In the genomic region with DNA sequence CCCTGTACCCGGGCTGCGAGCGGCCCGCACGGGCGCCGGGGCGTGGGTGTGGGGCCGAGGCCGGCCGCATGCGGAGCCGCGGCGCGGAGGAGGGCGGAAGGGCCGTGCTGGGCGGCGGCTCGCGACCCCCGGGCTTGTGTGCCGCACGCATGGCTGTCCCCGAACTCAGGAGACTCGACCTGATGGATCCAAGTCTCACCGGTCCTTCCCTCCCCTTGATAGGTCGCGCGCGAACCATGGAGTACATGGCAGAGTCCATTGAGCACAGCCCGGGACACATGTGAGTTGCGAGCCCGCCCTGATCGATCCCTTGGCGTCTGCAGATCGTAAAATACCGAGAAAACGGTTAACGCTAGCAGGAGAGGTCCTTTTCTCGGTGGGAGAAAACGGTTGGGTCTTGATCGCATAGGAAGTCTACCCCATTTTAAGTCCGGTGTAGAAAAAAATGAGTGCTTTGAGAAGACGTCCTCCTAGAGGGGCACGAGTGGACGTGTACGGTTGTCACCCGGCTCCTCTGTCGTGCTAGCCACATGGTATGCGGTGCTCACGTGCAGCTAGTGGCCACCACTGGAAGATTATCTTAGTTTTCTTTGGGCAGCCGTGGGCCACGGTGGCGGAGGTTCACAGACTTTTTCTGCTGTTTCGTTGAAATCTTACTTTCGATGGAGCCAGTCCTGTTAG, we compare ENCODE assay signal across 8 mouse cellular contexts. TPM values are rescaled to one million over a fixed set of nuclear protein-coding genes. Genes with fewer than 3 reads are reported as not detected.
DNase-seq lines count a peak whose midpoint lies in the region; ATAC-seq and TF ChIP-seq lines count a peak whose summit lies in the region.

No protein-coding gene starts in this region.

- H3K4me3 ChIP-seq in liver, embryonic 11.5 days (ENCODE audit: low read depth, low read length), result peak overlapping the region; percentile 92
- peak overlapping the region; percentile 86 for H3K4me3 ChIP-seq in midbrain, postnatal 0 days (ENCODE audit: low read depth, low read length)

- ATAC-seq in CD4-positive, CD25-positive, alpha-beta regulatory T cell, adult 4 months, result peak; percentile 40
- ATAC-seq in liver, embryonic 11.5 days (replicated peaks; ENCODE audit: low FRiP score), result peak; percentile 71
- peak; percentile 84 for ATAC-seq in midbrain, postnatal 0 days (ENCODE audit: low FRiP score)

- H3K9me3 ChIP-seq in liver, embryonic 11.5 days (ENCODE audit: control insufficient read depth, low read length), result no peaks in the 10 kb centered on the region
- no peaks in the 10 kb centered on the region for H3K9me3 ChIP-seq in midbrain, postnatal 0 days (ENCODE audit: low read length)

- H3K9ac ChIP-seq in liver, embryonic 11.5 days (ENCODE audit: low read depth, low read length), result peak overlapping the region; percentile 97
- peak overlapping the region; percentile 95 for H3K9ac ChIP-seq in midbrain, postnatal 0 days (replicated peaks; ENCODE audit: low read length, poor library complexity, severe bottlenecking)

- under 1% methylated on average over 57 of the region's 58 CpGs for WGBS in liver, embryonic 11.5 days
- under 1% methylated on average over 51 of the region's 58 CpGs for WGBS in midbrain, postnatal 0 days

- no peak for TF ChIP-seq CTCF in midbrain, postnatal 0 days (IDR thresholded peaks at IDR 0.05)

- peak; percentile 65 to 87 for DNase-seq in adrenal gland, adult (ENCODE audit: inconsistent age in 2 of 2, low spot score in 1 of 2)
- peak; percentile 47 for DNase-seq in embryo, embryonic 11.5 days (ENCODE audit: low read depth, low spot score)
- peak; percentile 19 to 36 for DNase-seq in heart, adult 9 months (ENCODE audit: low spot score in 2 of 2)
- peak; percentile 58 for DNase-seq in kidney, adult 9 months
- peak; percentile 60 for DNase-seq in liver, embryonic 11.5 days (ENCODE audit: low spot score)
- DNase-seq in midbrain, postnatal 0 days (ENCODE audit: low spot score), result peak; percentile 50
- DNase-seq in telencephalon, adult 2 months (ENCODE audit: low read depth, low spot score), result peak; percentile 21

- H3K4me2 ChIP-seq in liver, embryonic 11.5 days, result peak overlapping the region; percentile 73
- peak overlapping the region; percentile 75 for H3K4me2 ChIP-seq in midbrain, postnatal 0 days (ENCODE audit: low read depth, low read length, poor library complexity, severe bottlenecking)

- no peaks in the 10 kb centered on the region for H3K27me3 ChIP-seq in liver, embryonic 11.5 days (replicated peaks; ENCODE audit: control insufficient read depth, insufficient read depth, low read length)
- no peaks in the 10 kb centered on the region for H3K27me3 ChIP-seq in midbrain, postnatal 0 days (ENCODE audit: insufficient read depth, low read length)

- peak overlapping the region; percentile 88 for H3K27ac ChIP-seq in liver, embryonic 11.5 days (ENCODE audit: low read depth, low read length)
- H3K27ac ChIP-seq in midbrain, postnatal 0 days (ENCODE audit: low read depth, low read length), result peak overlapping the region; percentile 88

- no peaks in the 10 kb centered on the region for H3K36me3 ChIP-seq in liver, embryonic 11.5 days (ENCODE audit: control insufficient read depth, insufficient read depth, low read length)
- no peaks in the 10 kb centered on the region for H3K36me3 ChIP-seq in midbrain, postnatal 0 days (ENCODE audit: insufficient read depth, low read length)

- H3K4me1 ChIP-seq in liver, embryonic 11.5 days (replicated peaks; ENCODE audit: control insufficient read depth, insufficient read depth, low read length), result peaks cover 3% of the 10 kb centered on the region; the same call in 1 of the 2 replicates
- peaks cover 6% of the 10 kb centered on the region; the same call in 1 of the 2 replicates for H3K4me1 ChIP-seq in midbrain, postnatal 0 days (ENCODE audit: insufficient read depth, low read length)

RNA-seq across cellular contexts. Expression of a gene that starts 0.5 kb away (rescaled TPM):
- polyA plus RNA-seq in CD4-positive, CD25-positive, alpha-beta regulatory T cell, adult 4 months (2017; shearing (Covaris generic)), result 100 to 1,000 TPM; 138 to 139 TPM
- polyA plus RNA-seq in liver, embryonic 11.5 days (2014; fragmentation: Nextera tagmentation; extraction: Ambion mirVana), result 173 and 187 TPM in 2 replicates
- 8.0 and 17.8 TPM in 2 replicates for total RNA-seq in midbrain, postnatal 0 days (2014; rRNA removed)
- 56.0 and 58.7 TPM in 2 replicates for polyA plus RNA-seq in midbrain, postnatal 0 days (2015; fragmentation: Nextera tagmentation; extraction: Ambion mirVana)

Comparison
In these comparisons a context has a peak if more than half of its experiments do, and no peak if none do; other contexts are left out.
1. Peak in every context shown above with its lines: DNase-seq, ATAC-seq, H3K4me3 ChIP-seq and H3K27ac ChIP-seq.
2. DNase-seq: peak in every context shown above with its lines; median percentile 76 in adrenal gland, adult; 60 in liver, embryonic 11.5 days; 58 in kidney, adult 9 months; 50 in midbrain, postnatal 0 days; 47 in embryo, embryonic 11.5 days; 28 in heart, adult 9 months; 21 in telencephalon, adult 2 months.